9 mouse cellular contexts compared by ENCODE assay signal in the genomic region with DNA sequence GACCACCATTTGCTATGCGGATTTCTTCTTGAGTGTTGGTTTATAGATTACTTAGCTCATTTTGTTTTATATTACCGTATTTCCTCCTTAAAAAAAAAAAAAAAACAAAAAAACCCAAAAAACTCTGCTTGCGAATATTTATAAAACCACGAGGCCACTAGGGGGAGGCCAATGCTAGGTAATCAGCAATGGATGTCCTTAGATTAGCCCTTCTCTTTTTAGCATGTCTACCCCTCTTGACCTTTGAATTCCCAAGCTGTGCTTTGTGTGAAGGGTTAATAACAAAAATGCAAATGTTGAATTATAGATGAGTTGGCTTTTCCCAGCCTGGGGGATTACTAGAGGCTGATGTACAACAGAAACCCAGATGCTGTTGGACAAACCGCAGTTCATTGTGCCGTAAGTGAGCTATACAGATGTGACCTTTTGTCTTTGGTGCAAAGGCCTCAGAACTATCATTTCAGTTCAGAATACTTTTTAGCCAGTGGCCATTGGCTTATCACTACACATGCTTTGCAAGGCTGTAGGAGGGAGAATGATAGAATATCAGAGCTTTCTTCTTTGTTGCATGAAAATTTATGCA.
A peak's percentile ranks its signal among the peaks of the same experiment; 100 is the strongest.
DNase-seq lines count a peak whose midpoint lies in the region; ATAC-seq and TF ChIP-seq lines count a peak whose summit lies in the region.
"Had no signal": no experiment of that assay in that cellular context is flagged by ENCODE, and none has a peak within 500 bp of the region (broad histone marks: within the 10 kb centered on the region; RNA-seq: fewer than 3 reads in every experiment).

No protein-coding gene starts in this region.

- in situ Hi-C loops in CH12.LX (cut with MboI; ENCODE audit: low pct_ligation_motif_present, low pct_unique_long_range_greater_than_20kb, low sequenced_read_pairs): no loop called here

- DNase-seq in kidney, postnatal 4 days: peak; percentile 35 to 41
- DNase-seq in kidney, postnatal 14 days: no peak
- DNase-seq in CH12.LX (ENCODE audit: extremely low read depth) (peak; percentile 27), NIH3T3 (ENCODE audit: low read depth) (peak; percentile 27)
- no peak for DNase-seq in thymus, postnatal 10 days (ENCODE audit: low spot score in 2 of 2)
- no peak for DNase-seq in kidney, adult 8-10 months
- DNase-seq in gastrocnemius, postnatal 14 days: no peak
- DNase-seq: cerebellum, postnatal 36 days had no signal

- intact Hi-C loops in gastrocnemius, postnatal 14 days (cut with DNase I; ENCODE audit: low total_unique reads): no loop called here

- H3K36me3 ChIP-seq in CH12.LX (replicated peaks in 1 of 2; ENCODE audit: control insufficient read depth in 1 of 2, insufficient read depth in 1 of 2, low read length in 1 of 2): no peaks in the 10 kb centered on the region
- H3K36me3 ChIP-seq in hindbrain, embryonic 12.5 days: no peaks in the 10 kb centered on the region

- TF ChIP-seq POLR2A in CH12.LX (IDR thresholded peaks at IDR 0.05; ENCODE audit: low read depth, low read length): no peak

- no peaks in the 10 kb centered on the region for H3K79me2 ChIP-seq in CH12.LX (replicated peaks; ENCODE audit: control insufficient read depth, extremely low read depth, insufficient read depth, poor library complexity, severe bottlenecking)

- TF ChIP-seq RAD21 in CH12.LX (IDR thresholded peaks at IDR 0.05; ENCODE audit: low read depth, low read length): peak; percentile 55

- H3K9me3 ChIP-seq in CH12.LX (replicated peaks; ENCODE audit: low read length): no peaks in the 10 kb centered on the region
- no peaks in the 10 kb centered on the region for H3K9me3 ChIP-seq in hindbrain, embryonic 12.5 days (replicated peaks)

- H3K4me2 ChIP-seq in CH12.LX (ENCODE audit: insufficient read depth, low read depth, poor library complexity, severe bottlenecking): no peak overlapping the region
- no peak overlapping the region for H3K4me2 ChIP-seq in hindbrain, embryonic 12.5 days (replicated peaks)

- 62% methylated on average over 6 of the region's 6 CpGs for WGBS in hindbrain, embryonic 12.5 days

- H3K27me3 ChIP-seq in CH12.LX (replicated peaks): no peaks in the 10 kb centered on the region
- no peaks in the 10 kb centered on the region for H3K27me3 ChIP-seq in hindbrain, embryonic 12.5 days

- dilution Hi-C loops in CH12.LX (cut with MboI; ENCODE audit: extremely low pct_ligation_motif_present, extremely low pct_unique_long_range_greater_than_20kb, low sequenced_read_pairs): no loop called here

- H3K27ac ChIP-seq in CH12.LX (ENCODE audit: insufficient read depth, low read depth): no peak overlapping the region
- no peak overlapping the region for H3K27ac ChIP-seq in hindbrain, embryonic 12.5 days

- TF ChIP-seq CTCF in CH12.LX (conservative IDR thresholded peaks at IDR 0.05 in 1 of 2, IDR thresholded peaks at IDR 0.05 in 1 of 2; ENCODE audit: low read depth in 2 of 2, low read length in 2 of 2): peak in 1 of 2 experiments; percentile 52; a peak in 2 of 4 replicates

- H3K4me1 ChIP-seq in CH12.LX (ENCODE audit: control insufficient read depth in 1 of 2, insufficient read depth in 2 of 2): 0 out of 4 replicates have a peak, but pooled peaks cover 0 to 3% of the 10 kb centered on the region in 2 experiments
- H3K4me1 ChIP-seq in hindbrain, embryonic 12.5 days: no peaks in the 10 kb centered on the region

- TF ChIP-seq EP300 in CH12.LX (IDR thresholded peaks at IDR 0.05; ENCODE audit: low read length): no peak

- no peak overlapping the region for H3K4me3 ChIP-seq in CH12.LX (replicated peaks in 1 of 3; ENCODE audit: low read depth in 2 of 3, low read length in 2 of 3, poor library complexity in 1 of 3)
- no peak overlapping the region for H3K4me3 ChIP-seq in hindbrain, embryonic 12.5 days

- no peak overlapping the region for H3K9ac ChIP-seq in CH12.LX (ENCODE audit: insufficient read depth, low read depth)
- no peak overlapping the region for H3K9ac ChIP-seq in hindbrain, embryonic 12.5 days

- ATAC-seq in hindbrain, embryonic 12.5 days (ENCODE audit: low FRiP score): peak; percentile 26; the same call in 1 of the 2 replicates

TF ChIP-seq in CH12.LX, 34 proteins besides CTCF, POLR2A, EP300 and RAD21:
- TF ChIP-seq SMC3 (IDR thresholded peaks at IDR 0.05; ENCODE audit: low read depth, low read length): peak; percentile 16; the same call in 1 of the 2 replicates
- TF ChIP-seq ZNF384 (IDR thresholded peaks at IDR 0.05; ENCODE audit: low read depth, low read length): peak; percentile 91
- TF ChIP-seq MAX (IDR thresholded peaks at IDR 0.05; ENCODE audit: low read length): no peak

Comparison
In these comparisons a context has a peak if more than half of its experiments do, and no peak if none do; other contexts are left out.
1. DNase-seq: peak in kidney, postnatal 4 days (2 of 2), CH12.LX (single experiment) and NIH3T3 (single experiment); none in kidney, postnatal 14 days (single experiment), thymus, postnatal 10 days (0 of 2), kidney, adult 8-10 months (0 of 2) and gastrocnemius, postnatal 14 days (single experiment).